Mouse (Mus musculus): Measurements from ENCODE around the gene Luc7l2. TPM values are rescaled to one million over a fixed set of nuclear protein-coding genes. Genes with fewer than 3 reads are reported as not detected.
"Not testable (repeated sequence)": the region's sequence is repeated elsewhere in the genome, so short reads cannot be mapped to it uniquely, and the experiment has no call there.

The Luc7l2 gene
- total and polyA plus RNA-seq, 3 experiments = 51.8 to 129 (median 118) TPM

GRCm38 (mm10) chr6:38535366-38535690 lies 15.8 kb upstream of the Luc7l2 start (continued):
- TF ChIP-seq HCFC1 (IDR thresholded peaks at IDR 0.05; ENCODE audit: low read depth, low read length) (no peak), MAZ (IDR thresholded peaks at IDR 0.05; ENCODE audit: low read depth, low read length) (no peak), GATA1 (IDR thresholded peaks at IDR 0.05; ENCODE audit: low read depth, low read length) (no peak), TBP (IDR thresholded peaks at IDR 0.05; ENCODE audit: low read depth, low read length) (no peak), NRF1 (IDR thresholded peaks at IDR 0.05; ENCODE audit: insufficient read depth, low read depth, low read length, poor library complexity, severe bottlenecking) (peak; percentile 53; the same call in 1 of the 2 replicates), MYB (IDR thresholded peaks at IDR 0.05; ENCODE audit: low read depth, low read length) (no peak), MAFK (IDR thresholded peaks at IDR 0.05; ENCODE audit: borderline replicate concordance, low read depth, low read length) (no peak)

- Histone ChIP-seq H3K27ac (ENCODE audit: control insufficient read depth, low read depth, low read length) (no peak overlapping the region), H3K9me3 (replicated peaks; ENCODE audit: insufficient read depth, low read length) (no peaks in the 10 kb centered on the region), H3K4me1 (ENCODE audit: control insufficient read depth in 1 of 2, insufficient read depth in 2 of 2, low read length in 2 of 2) (peaks cover 3 to 6% of the 10 kb centered on the region in 2 experiments), H3K36me3 (ENCODE audit: control insufficient read depth in 1 of 2, insufficient read depth in 2 of 2, low read length in 2 of 2) (peaks cover 0 to 12% of the 10 kb centered on the region in 2 experiments; a peak in 2 of 4 replicates), H3K79me2 (ENCODE audit: control insufficient read depth, insufficient read depth, low read length, poor library complexity) (peaks cover 9% of the 10 kb centered on the region; the same call in 1 of the 2 replicates), H3K9ac (ENCODE audit: control insufficient read depth, low read depth, low read length, poor library complexity, severe bottlenecking) (peak overlapping the region; percentile 95), H3K27me3 (ENCODE audit: control insufficient read depth in 1 of 2, insufficient read depth in 2 of 2, low read length in 2 of 2) (no peaks in the 10 kb centered on the region), H3K4me3 (ENCODE audit: control insufficient read depth in 1 of 2, insufficient read depth in 1 of 2, low read depth in 2 of 2, low read length in 2 of 2) (peak overlapping the region; percentile 80 to 89; a peak in 3 of 4 replicates)
- no peak for DNase-seq (ENCODE audit: low read depth, low spot score)
- TF ChIP-seq SMC3 (IDR thresholded peaks at IDR 0.05; ENCODE audit: low read depth, low read length) (no peak), GATA1 (IDR thresholded peaks at IDR 0.05; ENCODE audit: low read depth, low read length) (no peak), GABPA (IDR thresholded peaks at IDR 0.05; ENCODE audit: low read depth, low read length) (no peak), TAL1 (IDR thresholded peaks at IDR 0.05; ENCODE audit: low read length) (no peak), RAD21 (IDR thresholded peaks at IDR 0.05; ENCODE audit: low read depth, low read length) (no peak), MYC (IDR thresholded peaks at IDR 0.05; ENCODE audit: low read depth, low read length) (no peak), MYB (IDR thresholded peaks at IDR 0.05; ENCODE audit: low read depth, low read length) (no peak), MXI1 (IDR thresholded peaks at IDR 0.05; ENCODE audit: low read depth, low read length) (no peak), CHD1 (IDR thresholded peaks at IDR 0.05; ENCODE audit: low read depth, low read length) (no peak), POLR2A (IDR thresholded peaks at IDR 0.05; ENCODE audit: control insufficient read depth in 1 of 2, insufficient read depth in 1 of 2, low read depth in 1 of 2, low read length in 2 of 2, poor library complexity in 1 of 2) (no peak), MAX (IDR thresholded peaks at IDR 0.05; ENCODE audit: low read length) (no peak)
These were observed 15.3 kb upstream of the Luc7l2 start for GRCm38 (mm10) chr6:38535788-38536187.

GRCm38 (mm10) chr6:38544141-38544540 lies 7.0 kb upstream of the Luc7l2 start:
- not testable (repeated sequence) for H3K9me3 ChIP-seq (replicated peaks; ENCODE audit: insufficient read depth, low read length); H3K27me3 ChIP-seq (ENCODE audit: control insufficient read depth in 1 of 2, insufficient read depth in 2 of 2, low read length in 2 of 2); H3K36me3 ChIP-seq (ENCODE audit: control insufficient read depth in 1 of 2, insufficient read depth in 2 of 2, low read length in 2 of 2); DNase-seq (ENCODE audit: low read depth, low spot score); H3K4me3 ChIP-seq (ENCODE audit: control insufficient read depth in 1 of 2, insufficient read depth in 1 of 2, low read depth in 2 of 2, low read length in 2 of 2); H3K9ac ChIP-seq (ENCODE audit: control insufficient read depth, low read depth, low read length, poor library complexity, severe bottlenecking); H3K4me1 ChIP-seq (ENCODE audit: control insufficient read depth in 1 of 2, insufficient read depth in 2 of 2, low read length in 2 of 2); H3K27ac ChIP-seq (ENCODE audit: control insufficient read depth, low read depth, low read length); H3K79me2 ChIP-seq (ENCODE audit: control insufficient read depth, insufficient read depth, low read length, poor library complexity)
- TF ChIP-seq TBP (IDR thresholded peaks at IDR 0.05; ENCODE audit: low read depth, low read length) = peak; percentile 95
